Mouse (Mus musculus) heart, adult 2 months (tissue): ENCODE measurements around the gene Cnot10.

Experiments used
- CTCF ChIP-seq: fragments of 200-600 bp; IDR thresholded peaks from 2 replicates; pipeline ENCODE4 v1.8.1; 2022; ENCODE audit warnings: antibody characterized with exemption, mild to moderate bottlenecking, moderate library complexity
- POLR2A ChIP-seq: fragments of 200-500 bp; IDR thresholded peaks from 2 replicates; pipeline ENCODE4 v1.6.1; 2011; ENCODE audit warnings: mild to moderate bottlenecking, low read depth, low read length, control low read depth; ENCODE audit not compliant: insufficient read depth

GRCm38 (mm10) chr9:114613026-114613425 is 27.0 kb downstream of the Cnot10 start:
- TF ChIP-seq POLR2A (no peak), CTCF (no peak)
